Mouse (Mus musculus) liver, embryonic 13.5 days (tissue): ENCODE results near the gene Btbd9. TPM values are rescaled to one million over a fixed set of nuclear protein-coding genes. Genes with fewer than 3 reads are reported as not detected.

ENCODE experiments used
- ATAC-seq: fragments of 200-750 bp; cut with Nextera tagmentation; 2 replicates; pipeline ENCODE4 v1.8.0; 2017; ENCODE audit warnings: low read depth, mild to moderate bottlenecking, moderate number of reproducible peaks, moderate library complexity
- DNase-seq: peaks from one replicate; pipeline ENCODE4 v3.0.0; 2022
- H3K27ac ChIP-seq: fragments of 300-500 bp; sonication (generic); 2 replicates; pipeline ENCODE4 v1.5.1; 2015; ENCODE audit warnings: moderate library complexity, mild to moderate bottlenecking, inconsistent platforms
- H3K27me3 ChIP-seq: fragments of 300-500 bp; sonication (generic); 2 replicates; pipeline ENCODE4 v1.6.1; 2015; ENCODE audit warnings: mild to moderate bottlenecking, inconsistent platforms
- H3K36me3 ChIP-seq: fragments of 300-500 bp; sonication (generic); 2 replicates; pipeline ENCODE4 v1.6.1; 2015; ENCODE audit warnings: mild to moderate bottlenecking, inconsistent platforms
- H3K4me1 ChIP-seq: fragments of 300-500 bp; sonication (generic); replicated peaks from 2 replicates; pipeline ENCODE4 v1.6.1; 2015; ENCODE audit warnings: inconsistent platforms
- H3K4me2 ChIP-seq: fragments of 300-500 bp; sonication (generic); 2 replicates; pipeline ENCODE4 v1.6.1; 2015; ENCODE audit warnings: inconsistent platforms, mild to moderate bottlenecking, moderate library complexity
- H3K4me3 ChIP-seq: fragments of 300-500 bp; sonication (generic); replicated peaks from 2 replicates; pipeline ENCODE4 v1.5.1; 2015; ENCODE audit warnings: mild to moderate bottlenecking, inconsistent platforms
- H3K9ac ChIP-seq: fragments of 300-500 bp; sonication (generic); 2 replicates; pipeline ENCODE4 v1.6.1; 2015; ENCODE audit warnings: mild to moderate bottlenecking, inconsistent platforms
- H3K9me3 ChIP-seq: fragments of 300-500 bp; sonication (generic); replicated peaks from 2 replicates; pipeline ENCODE4 v1.6.1; 2016; ENCODE audit warnings: inconsistent platforms
- WGBS: fragments of 180-500 bp; shearing (Covaris S2); methylation state at CpG from one replicate; pipeline ENCODE4 v1.1.7; 2015; ENCODE audit not compliant: insufficient replicate concordance; 5-methylcytosine and 5-hydroxymethylcytosine counted together
- polyA plus RNA-seq: library from polyadenylated mRNA; unstranded; fragments of >200 nt; fragmentation: Nextera tagmentation; extraction: Ambion mirVana; gene quantifications from 2 replicates; pipeline ENCODE4 v1.2.1, GENCODE M21; 2015

Btbd9 gene
- polyA plus RNA-seq, 1 experiment from 2014 or later: 14.5 TPM

DNA sequence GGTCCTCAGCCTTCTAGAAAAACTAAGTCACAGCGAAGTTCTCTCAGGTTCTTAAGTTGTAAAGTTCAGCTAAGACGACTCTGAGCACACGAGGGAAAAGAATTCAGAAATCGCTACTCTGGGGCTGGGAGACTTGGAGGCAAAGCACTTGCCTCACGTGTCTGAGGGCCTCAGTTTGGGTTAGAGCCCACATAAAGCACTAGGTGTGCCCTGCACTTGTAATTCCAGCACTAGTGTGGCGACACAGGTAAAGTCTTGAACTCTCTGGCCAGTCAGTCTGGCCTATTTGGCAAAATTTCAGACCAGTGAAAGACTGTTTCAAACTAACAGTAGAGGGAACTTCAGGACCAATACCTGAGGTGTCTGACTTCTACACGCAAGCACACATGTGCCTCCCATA, 338.7 kb downstream of the Btbd9 start:
- Histone ChIP-seq H3K4me1 (no peaks in the 10 kb centered on the region), H3K9me3 (no peaks in the 10 kb centered on the region), H3K4me3 (no peak overlapping the region), H3K27ac (no peak overlapping the region), H3K36me3 (no peaks in the 10 kb centered on the region), H3K4me2 (no peak overlapping the region), H3K27me3 (no peaks in the 10 kb centered on the region), H3K9ac (no peak overlapping the region)
- DNase-seq (no peak), ATAC-seq (no peak)
- WGBS: 74% methylated on average over 7 of the region's 7 CpGs

DNA sequence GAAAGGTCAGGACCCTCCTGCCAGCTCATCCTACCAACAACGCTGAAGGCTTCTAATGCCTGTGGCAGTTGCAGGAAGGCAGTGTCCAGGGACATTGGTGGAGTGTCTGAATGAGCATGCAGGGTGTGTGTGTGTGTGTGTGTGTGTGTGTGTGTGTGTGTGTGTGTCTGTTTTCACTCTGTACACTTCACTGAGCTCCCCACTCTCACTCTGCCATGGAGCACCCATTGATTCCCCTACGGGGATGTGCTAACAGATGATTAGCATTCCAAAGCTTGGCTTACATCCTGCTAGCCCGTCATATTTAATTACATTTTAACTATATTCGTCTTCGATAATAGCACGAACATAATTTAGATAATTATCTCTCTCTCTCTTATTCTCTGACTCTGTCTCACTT, 339.7 kb downstream of the Btbd9 start:
- no peaks in the 10 kb centered on the region for H3K36me3 ChIP-seq
- no peak overlapping the region for H3K4me2 ChIP-seq
- no peak overlapping the region for H3K9ac ChIP-seq
- no peak overlapping the region for H3K4me3 ChIP-seq
- no peaks in the 10 kb centered on the region for H3K9me3 ChIP-seq
- no peak for DNase-seq
- WGBS: 84% methylated on average over 6 of the region's 6 CpGs
- no peaks in the 10 kb centered on the region for H3K27me3 ChIP-seq
- H3K4me1 ChIP-seq: no peaks in the 10 kb centered on the region
- no peak for ATAC-seq
- H3K27ac ChIP-seq: no peak overlapping the region

DNA sequence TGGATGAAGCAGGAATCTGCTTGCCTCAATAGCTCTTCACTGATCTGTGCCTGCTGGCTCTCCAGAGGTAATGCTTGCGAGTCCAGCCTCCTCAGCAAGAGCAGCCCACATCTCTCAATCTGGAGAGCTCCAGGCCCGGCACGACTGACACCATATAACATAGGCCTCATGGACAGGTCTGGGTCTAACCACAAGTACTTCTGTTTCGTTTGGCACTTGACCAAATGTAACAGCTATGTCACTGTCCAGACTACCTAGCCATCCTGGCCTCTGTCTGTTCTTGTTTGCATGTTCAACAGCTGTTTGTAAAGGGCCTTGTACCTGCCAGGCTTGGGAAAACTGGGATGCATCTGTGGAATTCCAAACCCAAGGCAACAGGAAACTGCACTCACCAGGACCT, 340.9 kb downstream of the Btbd9 start:
- ATAC-seq (no peak), DNase-seq (no peak)
- H3K4me1 ChIP-seq: no peaks in the 10 kb centered on the region
- H3K36me3 ChIP-seq: no peaks in the 10 kb centered on the region
- H3K27ac ChIP-seq: no peak overlapping the region
- 51% methylated on average over 4 of the region's 4 CpGs for WGBS
- no peaks in the 10 kb centered on the region for H3K9me3 ChIP-seq
- no peak overlapping the region for H3K4me3 ChIP-seq
- no peak overlapping the region for H3K9ac ChIP-seq
- H3K4me2 ChIP-seq: no peak overlapping the region
- no peaks in the 10 kb centered on the region for H3K27me3 ChIP-seq

DNA sequence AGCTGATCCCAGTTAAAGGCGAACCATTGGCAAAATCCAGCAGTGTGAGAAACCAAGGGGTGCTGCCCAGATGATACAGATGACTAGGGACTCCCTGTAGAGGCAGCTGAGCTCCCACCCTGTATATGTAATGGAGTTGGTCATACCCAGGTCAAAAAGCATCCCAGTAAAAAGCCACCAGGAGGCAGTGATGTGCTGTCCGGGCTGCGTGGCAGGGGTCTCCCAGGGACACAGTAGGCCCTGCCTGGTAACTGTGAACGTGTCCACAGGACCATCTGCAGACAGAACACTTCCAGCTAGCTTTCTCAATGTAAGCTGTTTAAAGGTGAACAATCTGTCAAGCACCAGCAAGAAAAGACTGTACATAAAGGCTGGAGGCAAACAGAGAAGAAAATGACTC, 343.6 kb downstream of the Btbd9 start:
- 55% methylated on average over 4 of the region's 4 CpGs for WGBS
- Histone ChIP-seq H3K9ac (no peak overlapping the region), H3K9me3 (no peaks in the 10 kb centered on the region), H3K27ac (no peak overlapping the region), H3K36me3 (no peaks in the 10 kb centered on the region), H3K27me3 (no peaks in the 10 kb centered on the region), H3K4me2 (no peak overlapping the region), H3K4me3 (no peak overlapping the region), H3K4me1 (0 out of 2 replicates have a peak, but pooled peaks cover 3% of the 10 kb centered on the region)
- no peak for DNase-seq
- no peak for ATAC-seq

DNA sequence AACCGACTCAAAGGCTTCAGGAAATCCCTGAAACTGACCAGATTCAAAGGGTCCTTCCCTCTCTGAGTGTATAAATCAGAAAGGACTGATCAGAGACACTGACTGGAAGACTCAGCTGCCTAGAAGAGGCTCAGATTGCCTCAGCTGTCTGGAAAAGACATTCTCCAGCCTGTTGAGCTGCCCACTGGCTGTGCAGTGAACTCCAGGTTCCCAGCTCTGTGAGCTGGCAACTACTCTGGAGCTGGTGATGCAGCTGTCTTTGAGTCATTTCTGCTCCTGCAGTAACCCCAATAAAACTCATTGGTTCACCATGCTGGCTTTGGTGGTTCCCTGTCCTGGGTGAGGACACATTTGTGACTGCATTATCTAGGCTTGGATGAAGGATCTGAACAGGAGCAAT, 344.8 kb downstream of the Btbd9 start:
- Histone ChIP-seq H3K4me1 (0 out of 2 replicates have a peak, but pooled peaks cover 3% of the 10 kb centered on the region), H3K4me3 (no peak overlapping the region), H3K9me3 (no peaks in the 10 kb centered on the region), H3K9ac (no peak overlapping the region), H3K27ac (no peak overlapping the region), H3K4me2 (no peak overlapping the region), H3K27me3 (no peaks in the 10 kb centered on the region), H3K36me3 (no peaks in the 10 kb centered on the region)
- WGBS: 66% methylated on average over 1 of the region's 1 CpGs
- DNase-seq (no peak), ATAC-seq (no peak)

DNA sequence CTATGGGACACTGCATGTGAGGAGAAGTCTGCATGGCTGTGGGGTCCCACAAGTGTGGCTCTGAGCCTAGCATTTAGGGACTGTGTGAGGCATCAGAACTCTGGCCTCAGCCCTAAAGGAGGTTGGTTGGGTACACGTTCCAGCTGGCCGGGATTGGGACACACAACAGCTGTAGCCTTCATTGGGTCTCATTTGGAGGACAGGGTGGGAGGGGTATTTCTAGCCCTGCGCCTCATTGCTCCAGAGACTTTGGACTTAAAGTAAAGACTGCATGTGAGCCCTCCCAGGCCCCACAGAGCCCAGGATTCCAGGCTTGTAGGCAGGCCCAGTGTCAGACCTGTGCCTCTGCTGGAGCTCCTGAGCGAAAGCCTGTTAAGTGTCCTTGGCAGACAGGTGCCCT, 345.9 kb downstream of the Btbd9 start:
- DNase-seq (no peak), ATAC-seq (no peak)
- H3K4me1 ChIP-seq: 0 out of 2 replicates have a peak, but pooled peaks cover 3% of the 10 kb centered on the region
- H3K27ac ChIP-seq: no peak overlapping the region
- 76% methylated on average over 4 of the region's 4 CpGs for WGBS
- H3K9me3 ChIP-seq: no peaks in the 10 kb centered on the region
- H3K27me3 ChIP-seq: no peaks in the 10 kb centered on the region
- no peak overlapping the region for H3K4me2 ChIP-seq
- H3K4me3 ChIP-seq: no peak overlapping the region
- no peak overlapping the region for H3K9ac ChIP-seq
- no peaks in the 10 kb centered on the region for H3K36me3 ChIP-seq

DNA sequence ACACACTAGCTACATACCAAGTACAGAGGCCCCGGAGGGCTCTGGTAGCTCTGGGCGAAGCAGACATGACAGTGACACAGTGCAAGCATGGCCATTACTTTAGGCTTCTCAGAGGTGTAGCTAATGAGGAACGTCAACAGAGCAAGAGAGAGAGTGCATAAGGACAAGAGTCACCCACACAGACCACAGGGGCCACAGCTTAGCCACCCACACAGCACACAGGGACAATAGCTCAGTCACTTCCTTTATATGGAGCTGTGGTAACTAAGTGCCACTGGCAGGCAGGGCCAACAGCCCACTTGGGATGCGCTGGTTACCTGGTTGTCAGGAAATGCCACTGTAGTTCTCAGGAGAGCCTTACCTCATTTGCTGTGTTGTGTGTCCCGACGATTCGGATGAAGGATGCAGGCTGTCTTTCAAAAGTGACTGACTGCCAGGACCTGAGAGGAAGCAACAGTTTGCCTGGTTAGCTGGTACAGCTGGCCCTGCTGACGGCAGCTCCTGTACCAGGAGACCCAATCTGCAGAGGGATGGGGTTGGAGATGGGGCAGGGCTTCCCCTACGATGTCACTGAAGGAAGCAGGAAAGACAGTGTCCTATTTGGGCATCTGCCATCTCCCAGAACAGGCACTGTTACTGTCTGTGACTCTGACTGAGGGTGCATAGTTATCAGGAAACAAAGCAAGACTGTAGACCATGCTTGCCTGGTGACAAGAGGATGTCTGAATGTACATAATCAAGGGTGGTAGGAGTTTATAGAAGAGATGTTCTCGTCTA, 347.7 kb downstream of the Btbd9 start:
- DNase-seq: no peak
- Histone ChIP-seq H3K27me3 (no peaks in the 10 kb centered on the region), H3K9me3 (no peaks in the 10 kb centered on the region), H3K36me3 (no peaks in the 10 kb centered on the region), H3K9ac (no peak overlapping the region), H3K4me3 (no peak overlapping the region), H3K4me2 (no peak overlapping the region), H3K4me1 (0 out of 2 replicates have a peak, but pooled peaks cover 3% of the 10 kb centered on the region), H3K27ac (no peak overlapping the region)
- 69% methylated on average over 10 of the region's 10 CpGs for WGBS
- no peak for ATAC-seq

DNA sequence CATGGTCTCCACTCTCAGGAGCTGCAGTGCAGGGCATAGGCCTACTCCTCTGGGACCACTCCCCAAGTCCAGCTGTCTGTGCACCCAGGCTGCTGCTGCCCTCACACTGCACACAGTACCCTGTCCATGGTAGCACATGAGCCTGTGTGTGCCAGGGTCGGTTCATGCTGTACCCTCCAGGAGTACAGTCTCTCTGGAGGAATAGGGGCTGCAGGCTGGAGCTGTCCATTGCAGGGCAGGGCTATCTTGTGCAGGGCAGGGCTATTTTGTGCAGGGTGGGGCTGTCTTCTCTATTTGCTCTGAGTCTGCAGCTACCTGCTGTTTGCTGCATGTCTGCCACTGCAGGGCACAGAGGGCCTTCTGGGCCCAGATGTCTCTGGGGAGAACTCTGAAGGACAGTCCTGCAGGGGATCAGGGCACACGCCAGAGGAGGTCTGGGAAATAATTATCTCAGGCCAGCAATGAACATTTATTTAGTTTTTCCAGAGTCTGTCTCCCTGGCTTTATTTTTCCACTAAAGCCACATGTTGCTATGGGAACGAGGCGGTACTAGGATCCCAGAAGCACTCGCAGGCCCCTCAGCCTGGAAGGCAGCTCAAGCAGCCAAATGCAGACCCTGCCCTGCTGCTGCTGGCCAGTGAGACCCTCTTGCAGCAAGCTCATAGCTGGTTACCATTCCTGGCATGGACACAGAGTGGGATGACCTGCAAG, 351.1 kb downstream of the Btbd9 start:
- Histone ChIP-seq H3K9me3 (no peaks in the 10 kb centered on the region), H3K4me2 (no peak overlapping the region), H3K4me3 (no peak overlapping the region), H3K27me3 (no peaks in the 10 kb centered on the region), H3K36me3 (no peaks in the 10 kb centered on the region), H3K27ac (no peak overlapping the region), H3K9ac (no peak overlapping the region), H3K4me1 (0 out of 2 replicates have a peak, but pooled peaks cover 3% of the 10 kb centered on the region)
- ATAC-seq (no peak), DNase-seq (no peak)
- 59% methylated on average over 5 of the region's 5 CpGs for whole genome bisulfite sequencing

DNA sequence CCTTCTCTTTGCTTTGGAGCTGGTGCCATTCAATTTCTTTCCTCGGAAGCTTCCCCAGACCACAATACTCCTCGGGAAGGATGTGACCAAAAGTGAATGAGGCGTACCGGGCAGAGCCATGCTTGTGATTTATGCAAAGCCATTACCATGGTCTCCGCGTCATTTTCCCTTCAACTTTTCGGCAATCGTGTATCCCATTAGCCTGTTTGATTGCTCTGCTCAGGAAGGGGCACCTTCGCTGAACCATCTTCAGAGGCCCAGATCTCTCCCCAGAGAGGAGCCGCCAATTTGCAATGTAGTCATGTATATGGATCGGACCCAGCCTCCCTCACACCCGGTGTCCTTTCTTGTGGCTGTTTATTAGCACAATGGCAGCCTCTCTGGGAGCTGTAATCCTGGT, 353.5 kb downstream of the Btbd9 start:
- Histone ChIP-seq H3K9ac (no peak overlapping the region), H3K4me2 (no peak overlapping the region), H3K9me3 (no peaks in the 10 kb centered on the region), H3K36me3 (no peaks in the 10 kb centered on the region), H3K4me1 (no peaks in the 10 kb centered on the region), H3K27me3 (no peaks in the 10 kb centered on the region), H3K27ac (no peak overlapping the region), H3K4me3 (no peak overlapping the region)
- no peak for ATAC-seq
- WGBS: 81% methylated on average over 12 of the region's 12 CpGs
- no peak for DNase-seq

DNA sequence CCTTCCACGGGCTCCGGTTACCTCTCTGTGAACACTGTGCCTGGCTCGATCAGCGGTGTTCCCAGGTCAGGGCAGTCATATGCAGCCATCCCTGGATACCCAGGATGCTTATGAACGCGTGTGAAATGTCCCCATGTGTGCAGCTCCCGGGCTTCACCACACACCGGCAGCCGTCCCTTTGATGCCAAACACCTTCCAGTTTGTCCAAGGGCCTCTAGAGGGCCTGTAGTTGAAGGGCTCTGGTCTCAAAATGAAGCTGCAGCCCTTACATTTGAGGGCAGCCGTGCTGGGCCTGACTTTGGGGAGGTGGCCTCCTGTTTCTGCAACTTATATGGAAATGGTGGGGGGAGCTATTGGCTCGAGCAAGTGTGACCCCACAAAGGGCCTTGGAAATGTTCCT, 353.9 kb downstream of the Btbd9 start:
- DNase-seq (no peak), ATAC-seq (no peak)
- H3K4me3 ChIP-seq: no peak overlapping the region
- 74% methylated on average over 11 of the region's 11 CpGs for WGBS
- no peak overlapping the region for H3K9ac ChIP-seq
- no peaks in the 10 kb centered on the region for H3K27me3 ChIP-seq
- no peak overlapping the region for H3K4me2 ChIP-seq
- H3K9me3 ChIP-seq: no peaks in the 10 kb centered on the region
- no peaks in the 10 kb centered on the region for H3K36me3 ChIP-seq
- H3K4me1 ChIP-seq: no peaks in the 10 kb centered on the region
- no peak overlapping the region for H3K27ac ChIP-seq

DNA sequence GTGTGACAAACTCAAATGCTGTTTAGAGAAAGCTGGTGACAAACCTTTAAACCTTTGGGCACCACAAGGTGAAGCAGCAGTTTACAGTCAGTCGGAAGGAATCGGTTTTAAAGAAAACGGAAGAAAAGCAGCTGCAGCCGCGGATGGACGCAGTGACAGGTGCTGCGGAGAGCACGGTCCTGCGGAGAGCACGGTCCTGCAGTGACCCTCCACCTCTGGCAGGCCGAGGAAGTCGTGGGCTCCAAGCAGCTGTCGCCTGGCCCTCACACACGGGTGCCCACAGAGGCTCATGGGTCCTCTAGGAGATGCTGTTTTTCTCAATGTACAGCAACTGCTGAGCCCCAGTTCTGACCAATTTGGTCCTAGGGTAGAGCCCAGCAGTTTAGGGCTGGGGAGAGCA, 354.6 kb downstream of the Btbd9 start:
- no peaks in the 10 kb centered on the region for H3K27me3 ChIP-seq
- DNase-seq (no peak), ATAC-seq (no peak)
- H3K36me3 ChIP-seq: no peaks in the 10 kb centered on the region
- H3K4me1 ChIP-seq: no peaks in the 10 kb centered on the region
- no peak overlapping the region for H3K9ac ChIP-seq
- no peaks in the 10 kb centered on the region for H3K9me3 ChIP-seq
- H3K4me2 ChIP-seq: no peak overlapping the region
- no peak overlapping the region for H3K27ac ChIP-seq
- H3K4me3 ChIP-seq: no peak overlapping the region
- WGBS: 77% methylated on average over 14 of the region's 14 CpGs

DNA sequence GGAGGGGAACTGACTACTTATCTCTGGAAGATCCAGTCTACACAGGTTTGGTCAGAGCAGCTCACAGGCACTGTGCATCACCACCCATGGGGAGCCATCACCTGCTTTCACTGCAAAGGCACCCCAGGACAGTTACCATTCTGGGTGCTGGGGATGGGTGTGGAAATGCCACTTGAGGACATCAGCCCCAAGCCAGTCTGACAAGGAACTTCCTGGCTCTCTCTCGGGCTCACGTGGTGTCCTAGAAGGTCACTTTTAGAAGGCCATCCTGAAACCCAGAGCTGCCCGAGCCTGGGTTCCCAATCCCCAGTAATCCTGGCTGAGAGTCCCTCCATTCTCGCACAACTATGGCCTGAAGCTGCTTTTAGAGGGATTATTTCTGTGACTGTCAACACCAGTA, 360.5 kb downstream of the Btbd9 start:
- H3K27me3 ChIP-seq: no peaks in the 10 kb centered on the region
- H3K9ac ChIP-seq: no peak overlapping the region
- peaks cover 12% of the 10 kb centered on the region for H3K4me1 ChIP-seq
- H3K9me3 ChIP-seq: no peaks in the 10 kb centered on the region
- DNase-seq (no peak), ATAC-seq (no peak)
- H3K36me3 ChIP-seq: no peaks in the 10 kb centered on the region; the same call in 1 of the 2 replicates
- H3K4me2 ChIP-seq: no peak overlapping the region
- no peak overlapping the region for H3K4me3 ChIP-seq
- no peak overlapping the region for H3K27ac ChIP-seq
- WGBS: 50% methylated on average over 4 of the region's 4 CpGs
